Mouse (Mus musculus): ENCODE measurements around the gene Fabp6. TPM values are rescaled to one million over a fixed set of nuclear protein-coding genes. Genes with fewer than 3 reads are reported as not detected.

Fabp6 gene
- total RNA-seq, 2 experiments from 2014 or later = not detected

DNA sequence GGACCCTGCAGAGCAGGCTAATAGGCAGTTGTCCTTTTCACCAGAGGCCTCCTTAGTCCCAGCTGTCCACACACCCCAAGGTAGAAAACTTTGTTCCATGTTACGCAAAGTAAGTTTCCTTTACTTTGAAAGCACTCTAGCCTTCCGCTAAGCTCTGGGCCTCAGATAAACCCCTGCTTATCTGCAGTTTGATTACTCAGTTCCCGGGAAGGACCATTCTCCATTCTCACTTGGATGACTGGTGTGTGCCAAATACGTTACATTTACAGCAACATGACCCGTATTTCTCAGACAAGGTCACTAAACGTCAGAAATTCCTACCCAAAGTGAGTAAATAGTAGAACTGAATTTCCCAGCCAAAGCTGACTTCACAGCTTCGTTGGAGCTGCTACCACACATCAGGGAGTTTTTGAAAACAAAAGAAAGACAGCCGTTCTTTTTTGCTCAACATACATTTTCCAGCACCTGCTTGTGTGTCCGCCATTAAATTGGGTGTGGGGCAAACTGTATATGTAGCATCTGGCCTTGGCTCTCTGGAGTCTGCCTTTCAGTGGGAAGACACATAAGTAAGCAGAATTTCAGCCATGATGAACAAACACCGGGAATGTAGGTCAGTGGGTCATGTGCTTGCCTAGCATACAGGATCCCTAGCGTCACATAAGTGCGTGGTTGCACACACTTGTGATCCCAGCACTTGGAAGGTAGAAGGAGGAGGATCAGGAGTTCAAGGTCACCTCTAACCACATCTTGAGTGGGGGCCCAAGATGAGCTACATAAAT is 52.5 kb downstream of the Fabp6 start:
- DNase-seq (ENCODE audit: low spot score in 2 of 2) = no peak

DNA sequence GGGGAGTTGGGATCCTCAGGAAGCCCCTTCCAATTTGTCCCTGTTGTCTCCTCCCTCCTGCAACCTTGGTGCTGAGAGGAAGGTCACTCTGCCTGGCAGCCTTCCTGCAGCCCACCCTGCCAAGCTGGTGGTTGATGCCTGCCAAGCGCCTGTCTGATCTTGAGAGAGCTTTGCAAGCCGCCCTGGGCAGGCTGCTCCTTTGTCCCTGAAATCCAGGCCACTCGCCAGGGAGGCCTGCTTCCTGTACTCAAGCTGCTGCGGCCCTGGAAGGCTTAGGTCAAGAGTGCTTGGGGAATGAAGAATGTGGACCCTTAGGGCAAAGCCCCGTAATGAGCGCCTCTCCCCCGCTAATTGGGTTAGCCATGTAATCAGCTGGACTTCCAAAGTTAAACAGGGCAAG is 53.2 kb downstream of the Fabp6 start:
- DNase-seq (ENCODE audit: low spot score in 2 of 2) = peak; percentile 30 to 60

DNA sequence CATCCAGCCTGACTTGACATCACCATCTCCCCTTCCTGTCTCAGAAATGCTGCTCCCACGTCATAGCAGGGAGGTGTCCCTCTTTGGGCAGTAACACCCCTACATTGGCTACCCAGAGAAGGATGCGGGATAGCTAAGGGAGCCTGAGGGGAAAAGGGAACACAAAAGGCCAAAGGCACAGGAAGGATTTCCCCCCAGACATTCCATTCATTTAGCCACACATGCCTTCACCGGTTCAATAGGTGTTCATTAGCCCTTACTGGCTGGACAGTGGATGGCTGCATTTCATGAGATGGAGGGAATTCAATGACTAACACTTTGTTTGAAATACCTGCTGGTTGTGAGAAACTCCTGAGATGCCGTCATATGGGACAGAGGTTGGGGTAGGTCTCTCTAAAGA is 54.7 kb downstream of the Fabp6 start:
- no peak for DNase-seq (ENCODE audit: low spot score in 2 of 2)

Other genes starting within 250 kb of the Fabp6 start
- gene Pttg1, start 175.3 kb downstream of the Fabp6 start, total RNA-seq (2021) = 10 to 100 TPM; 49.8 to 54.2 TPM
- 10 to 100 TPM; 50.2 to 53.5 TPM for gene Slu7, start 167.8 kb downstream of the Fabp6 start, total RNA-seq (2021)
- gene C1qtnf2, start 127.3 kb downstream of the Fabp6 start, total RNA-seq (2021) = 10 to 100 TPM; 17.6 to 20.7 TPM
- 10 to 100 TPM; 10.2 to 16.2 TPM for gene Ccnjl, start 72.8 kb downstream of the Fabp6 start, total RNA-seq (2021)
- gene 4933415A04Rik, start 14.5 kb downstream of the Fabp6 start, total RNA-seq (2021) = 1 to 10 TPM; 3.7 to 4.0 TPM
- 10 to 100 TPM; 51.0 to 53.4 TPM for gene Pwwp2a, start 80.5 kb upstream of the Fabp6 start, total RNA-seq (2021)
- 10 to 100 TPM; 50.8 to 55.9 TPM for gene Ttc1, start 146.5 kb upstream of the Fabp6 start, total RNA-seq (2021)